Mouse (Mus musculus): Measurements from ENCODE around the gene Car10.
"Not testable (repeated sequence)": the region's sequence is repeated elsewhere in the genome, so short reads cannot be mapped to it uniquely, and the experiment has no call there.

- TF ChIP-seq SRF (IDR thresholded peaks at IDR 0.05; ENCODE audit: control insufficient read depth, insufficient read length, low read depth); POLR2A (IDR thresholded peaks at IDR 0.05; ENCODE audit: insufficient read length, low read depth); MAX (IDR thresholded peaks at IDR 0.05; ENCODE audit: low read depth); TCF12 (IDR thresholded peaks at IDR 0.05; ENCODE audit: insufficient read depth, poor library complexity, severe bottlenecking); USF1 (IDR thresholded peaks at IDR 0.05; ENCODE audit: low read depth); MYOD1 (IDR thresholded peaks at IDR 0.05; ENCODE audit: control insufficient read depth in 1 of 3, insufficient read length in 2 of 3, low read depth in 2 of 3); E2F4 (IDR thresholded peaks at IDR 0.05; ENCODE audit: insufficient read depth); TCF3 (IDR thresholded peaks at IDR 0.05; ENCODE audit: insufficient read length, low read depth); MYOG (IDR thresholded peaks at IDR 0.05; ENCODE audit: control insufficient read depth in 1 of 3, insufficient read depth in 1 of 3, insufficient read length in 2 of 3, low read depth in 2 of 3); REST (IDR thresholded peaks at IDR 0.05; ENCODE audit: insufficient read depth, insufficient read length): not testable (repeated sequence)
Measured at GRCm38 (mm10) chr11:93393371-93393770, 295.5 kb downstream of the Car10 start.
